Mouse (Mus musculus): ENCODE measurements around the gene Dok7.

Dok7 gene

DNA sequence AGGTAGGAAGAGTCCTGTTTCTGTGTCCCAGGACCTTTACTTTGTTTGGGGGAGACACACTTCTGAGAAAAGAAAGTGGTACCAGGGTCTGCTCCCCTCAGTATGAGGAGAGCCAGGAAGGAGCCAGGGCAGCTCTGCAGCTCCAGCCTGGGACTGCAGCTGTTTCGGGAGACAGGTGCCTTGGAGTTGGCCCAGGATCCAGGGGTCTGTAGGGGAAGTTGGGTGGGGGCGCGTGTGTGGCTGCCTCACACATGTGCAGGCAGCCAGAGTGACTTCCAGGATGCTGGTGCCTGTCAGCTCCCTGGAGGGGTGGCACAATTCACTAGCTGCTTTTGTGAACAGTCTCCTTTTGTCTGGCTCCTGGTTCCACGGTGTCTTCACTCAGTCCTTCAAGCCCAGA is 1.0 kb downstream of the Dok7 start:
- no peak for DNase-seq (ENCODE audit: low spot score in 2 of 2)

DNA sequence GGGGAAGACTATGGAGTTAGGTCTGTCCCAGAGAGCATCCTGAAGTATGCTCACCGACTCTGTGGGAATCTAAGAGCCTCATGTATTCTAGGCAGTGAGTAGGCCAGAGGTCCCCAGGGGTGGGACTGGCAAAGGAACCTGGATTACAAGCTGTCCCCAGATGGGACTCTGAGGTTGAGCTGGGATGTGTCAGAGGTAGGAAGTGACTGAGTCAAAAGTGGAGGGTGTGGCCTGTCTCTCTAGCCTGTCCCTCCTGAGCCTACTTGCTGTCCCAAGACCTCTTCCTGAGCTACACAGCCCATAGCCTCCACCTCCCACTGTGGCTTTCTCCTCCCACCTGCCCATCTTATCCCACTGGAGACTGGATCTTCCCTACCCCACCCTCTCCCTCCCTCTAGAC is 1.6 kb downstream of the Dok7 start:
- no peak for DNase-seq (ENCODE audit: low spot score in 2 of 2)

DNA sequence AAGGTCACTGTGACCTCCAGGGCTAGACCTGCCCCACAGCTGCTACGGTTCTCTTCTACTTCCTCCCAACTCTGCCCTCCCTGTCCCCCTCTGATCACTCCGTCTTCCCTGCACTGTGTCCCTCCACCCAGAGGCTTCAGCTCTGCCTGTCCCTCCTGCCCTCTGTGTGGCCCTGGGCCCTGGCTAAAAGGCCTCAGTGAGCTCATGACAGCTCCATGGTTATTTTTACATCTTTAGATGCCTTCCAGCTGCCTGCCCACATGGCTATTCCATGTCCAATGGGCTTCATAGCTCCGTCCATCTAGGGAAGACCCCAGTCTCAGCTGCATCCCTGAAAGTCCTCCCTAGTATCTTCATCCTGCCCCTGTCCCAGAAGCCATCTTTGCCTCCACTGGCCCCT is 3.5 kb downstream of the Dok7 start:
- DNase-seq (ENCODE audit: low spot score in 2 of 2) = no peak

- DNase-seq (ENCODE audit: low spot score in 2 of 2) = no peak
These were observed 13.3 kb downstream of the Dok7 start for GRCm38 (mm10) chr5:35069841-35070240.

DNA sequence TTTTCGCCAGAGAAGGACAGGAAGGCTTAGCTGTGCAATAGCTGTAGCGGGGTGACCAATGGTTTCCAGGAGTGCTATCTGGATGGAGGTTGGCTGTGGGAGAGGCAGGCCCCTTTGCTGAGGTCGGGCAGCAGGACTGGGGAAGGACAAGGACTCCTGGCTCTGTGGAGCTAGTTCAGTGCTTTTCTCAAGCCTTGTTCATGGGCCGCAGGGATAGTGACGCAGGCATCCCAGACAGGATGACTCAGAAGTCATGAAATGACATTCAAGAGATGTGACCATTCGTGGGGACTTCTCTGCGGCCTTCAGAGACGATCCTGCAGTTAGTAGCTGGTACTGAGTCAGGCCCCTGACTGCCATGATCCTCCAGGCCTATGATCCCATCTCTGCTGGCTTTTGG is 13.7 kb downstream of the Dok7 start:
- no peak for DNase-seq (ENCODE audit: low spot score in 2 of 2)

GRCm38 (mm10) chr5:35070953-35071352 is 14.4 kb downstream of the Dok7 start:
- DNase-seq (ENCODE audit: low spot score in 2 of 2) = no peak

DNA sequence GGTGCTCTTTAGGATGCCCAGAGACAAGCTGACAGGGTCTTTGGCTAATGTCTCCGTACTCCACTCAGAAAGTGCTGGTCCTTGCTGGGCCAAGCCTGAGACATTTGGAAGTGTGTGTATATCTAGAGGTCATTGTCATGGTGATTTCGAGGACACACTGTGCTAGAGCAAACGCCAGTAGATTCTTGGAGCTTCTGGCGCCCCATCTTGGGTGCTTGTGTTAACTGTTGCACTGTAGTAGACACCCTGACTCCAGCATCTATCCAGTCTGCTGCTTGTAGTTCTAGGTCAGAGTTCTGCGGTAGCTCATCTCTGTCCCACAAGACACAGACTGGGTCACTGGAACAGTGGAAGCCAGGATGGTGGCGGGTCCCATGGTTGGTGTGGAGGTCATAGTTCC is 15.3 kb downstream of the Dok7 start:
- DNase-seq (ENCODE audit: low spot score in 2 of 2) = no peak

DNA sequence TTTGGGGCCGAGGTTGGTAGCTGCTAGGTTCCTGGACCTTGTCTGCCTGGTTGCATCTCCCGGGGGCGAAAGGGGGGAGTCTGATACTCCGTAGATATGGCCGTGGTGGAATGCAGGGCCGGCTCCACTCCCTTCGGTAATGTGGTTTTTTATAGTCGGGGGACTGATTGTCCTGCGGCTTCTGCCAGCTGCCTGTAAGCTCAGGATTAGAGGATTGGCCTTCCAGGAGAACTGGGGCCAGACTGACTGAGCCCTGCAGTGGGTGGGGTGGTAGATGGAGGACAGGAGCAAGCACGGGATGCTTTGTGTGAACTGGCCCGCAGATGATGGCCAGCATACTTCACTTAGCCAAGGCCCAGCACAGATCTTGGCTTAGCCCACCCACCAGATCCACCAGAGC is 16.7 kb downstream of the Dok7 start:
- no peak for DNase-seq (ENCODE audit: low spot score in 2 of 2)

GRCm38 (mm10) chr5:35073992-35074391 is 17.4 kb downstream of the Dok7 start:
- no peak for DNase-seq (ENCODE audit: low spot score in 2 of 2)

- no peak for DNase-seq (ENCODE audit: low spot score in 2 of 2)
These were observed 19.8 kb downstream of the Dok7 start for GRCm38 (mm10) chr5:35076369-35076768.

- no peak for DNase-seq (ENCODE audit: low spot score in 2 of 2)
These were observed 22.5 kb downstream of the Dok7 start for GRCm38 (mm10) chr5:35079101-35079500.

- no peak for DNase-seq (ENCODE audit: low spot score in 2 of 2)
These were observed 28.3 kb downstream of the Dok7 start for GRCm38 (mm10) chr5:35084913-35085312.

DNA sequence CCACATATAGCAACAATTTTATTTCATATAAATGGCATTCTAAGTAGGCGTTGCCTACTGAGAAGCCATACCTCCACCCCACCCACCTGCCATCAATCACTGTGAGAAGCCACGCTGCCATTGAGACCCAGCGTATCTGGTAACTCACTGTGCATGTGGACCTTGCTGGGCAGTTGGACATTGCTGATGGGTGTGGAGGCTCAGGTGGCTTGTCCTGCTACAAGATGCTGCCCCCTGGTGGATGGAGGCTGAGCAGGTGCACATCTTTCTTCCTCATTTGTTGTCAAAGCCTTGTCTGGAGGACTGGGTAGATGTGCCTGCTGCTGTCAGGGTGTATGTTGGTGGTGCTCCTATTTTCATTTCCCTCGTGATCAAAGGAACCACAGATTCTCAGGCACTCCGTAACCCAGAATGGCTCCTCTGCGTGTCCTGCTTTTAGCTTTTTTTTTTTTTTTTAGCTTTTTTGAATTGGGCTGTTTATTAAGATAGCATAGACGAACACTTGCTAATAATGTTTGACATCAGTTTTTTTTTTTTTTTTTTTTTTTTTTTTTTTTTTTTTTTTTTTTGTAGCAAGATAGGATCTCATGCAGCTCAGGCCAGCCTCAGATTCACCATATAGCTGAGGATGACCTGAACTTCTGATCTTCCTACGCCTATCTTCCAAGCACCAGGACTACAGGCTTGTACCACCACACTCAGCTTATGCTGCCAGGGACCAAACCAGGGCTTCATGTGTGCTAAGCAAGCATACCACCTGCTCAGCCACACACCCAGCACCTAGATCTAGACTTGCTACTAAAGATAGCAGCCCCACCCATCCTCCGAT is 32.4 kb downstream of the Dok7 start:
- peak; percentile 64 to 86 for DNase-seq (ENCODE audit: low spot score in 2 of 2)

- DNase-seq (ENCODE audit: low spot score in 2 of 2) = no peak
These were observed 33.0 kb downstream of the Dok7 start for GRCm38 (mm10) chr5:35089614-35089963.

DNA sequence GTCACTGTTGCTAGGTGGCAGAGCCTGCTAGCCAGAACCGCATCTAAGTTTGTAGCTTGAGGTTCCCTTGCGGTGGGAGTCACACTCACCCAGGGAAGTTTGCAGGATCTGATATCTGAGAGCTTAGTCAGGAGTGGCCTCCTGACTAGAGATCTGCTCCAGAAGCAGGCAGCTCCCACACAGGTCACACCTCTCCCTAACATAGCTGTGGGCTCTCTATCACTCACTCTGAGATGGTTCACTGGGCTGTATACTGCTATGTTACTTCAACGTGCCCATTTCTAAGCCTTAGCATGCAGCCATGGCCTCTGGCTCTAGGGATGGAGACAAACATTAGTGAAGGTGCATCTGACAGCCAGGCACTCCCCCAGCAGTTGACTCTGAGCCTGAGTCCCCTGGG is 35.1 kb downstream of the Dok7 start:
- DNase-seq (ENCODE audit: low spot score in 2 of 2) = no peak

DNA sequence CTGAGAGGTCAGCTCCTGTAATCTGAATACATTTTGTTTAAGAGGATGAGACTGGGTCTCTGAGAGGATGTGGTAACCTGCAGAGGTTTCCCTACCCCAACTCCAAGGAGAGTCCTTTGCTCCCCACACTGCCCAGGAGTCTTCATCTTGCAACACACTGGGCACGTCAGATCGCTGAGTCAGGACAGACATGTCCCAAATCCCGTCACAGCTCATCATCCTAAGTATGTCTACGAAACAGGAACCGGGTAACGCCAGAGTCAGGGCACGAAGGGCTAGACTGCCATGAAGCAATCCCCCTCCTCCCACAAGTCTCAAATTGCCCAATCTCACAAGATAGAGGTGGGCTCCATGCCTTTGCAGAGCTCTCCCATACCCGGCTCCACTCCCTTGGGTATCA is 46.5 kb downstream of the Dok7 start:
- DNase-seq (ENCODE audit: low spot score in 2 of 2) = no peak

- no peak for DNase-seq (ENCODE audit: low spot score in 2 of 2)
These were observed 47.0 kb downstream of the Dok7 start for GRCm38 (mm10) chr5:35103528-35103927.

DNA sequence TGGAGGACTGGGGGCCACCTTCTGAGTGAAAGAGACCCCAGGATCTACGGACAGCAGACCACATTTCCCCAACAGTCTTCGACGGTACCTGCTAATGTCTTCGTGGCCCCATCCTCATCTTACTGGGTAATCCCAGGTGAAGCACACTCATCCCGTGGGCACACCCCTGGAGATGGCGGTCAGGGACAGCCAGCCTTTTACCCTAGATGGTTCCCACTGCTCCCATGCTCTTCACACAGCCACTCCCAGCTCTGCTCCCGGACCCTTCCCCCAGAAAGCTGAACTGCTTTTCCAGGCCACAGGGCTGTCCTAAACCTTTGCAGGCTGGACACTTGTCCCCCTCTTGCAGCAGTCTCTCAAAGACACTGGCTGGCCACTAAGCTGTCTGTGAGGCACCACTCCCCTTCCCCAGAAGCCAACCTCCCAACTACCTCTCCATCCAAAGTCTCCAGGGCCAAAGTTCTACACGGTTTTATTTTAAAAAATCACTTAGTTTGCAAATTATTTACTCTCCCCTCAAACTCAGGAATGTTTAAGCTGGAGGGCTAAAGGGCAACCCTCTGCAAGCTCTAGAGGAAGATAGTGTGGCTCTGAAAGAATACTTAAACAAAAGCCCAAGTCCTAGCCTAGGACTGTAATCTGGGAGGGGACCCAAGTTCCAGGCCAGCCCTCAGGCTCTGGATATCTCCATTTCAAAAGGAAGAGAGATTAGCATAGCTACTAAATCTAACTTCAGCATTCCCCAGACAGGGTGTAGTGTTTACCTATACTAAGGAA is 47.8 kb downstream of the Dok7 start:
- no peak for DNase-seq (ENCODE audit: low spot score in 2 of 2)

GRCm38 (mm10) chr5:35104960-35105921 is 48.7 kb downstream of the Dok7 start, which contains the start of gene Lrpap1:
TSS of gene Lrpap1 (minus strand) at chr5:35105766.
- peak; percentile 90 to 95 for DNase-seq (ENCODE audit: low spot score in 2 of 2)

DNA sequence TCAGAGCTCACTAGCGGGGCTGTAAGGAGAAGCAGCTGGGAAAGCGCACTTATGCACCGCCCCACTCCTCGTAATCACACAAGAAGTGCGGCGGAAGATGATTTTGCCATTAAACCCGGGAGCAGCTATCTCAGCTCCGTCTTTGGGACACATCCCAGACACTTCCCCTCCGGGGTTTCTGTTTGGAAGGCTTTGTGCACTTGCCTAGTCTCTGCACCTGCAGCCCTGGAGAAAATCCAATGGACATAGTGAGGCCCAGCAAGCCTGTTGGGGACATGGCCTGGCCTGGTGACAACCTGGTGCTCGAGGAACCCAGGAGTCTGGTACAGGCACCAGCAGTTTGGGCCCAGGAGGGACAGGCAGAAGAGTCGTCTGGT is 49.3 kb downstream of the Dok7 start:
- DNase-seq (ENCODE audit: low spot score in 2 of 2) = no peak

GRCm38 (mm10) chr5:35112444-35112843 is 55.9 kb downstream of the Dok7 start:
- DNase-seq (ENCODE audit: low spot score in 2 of 2) = no peak

DNA sequence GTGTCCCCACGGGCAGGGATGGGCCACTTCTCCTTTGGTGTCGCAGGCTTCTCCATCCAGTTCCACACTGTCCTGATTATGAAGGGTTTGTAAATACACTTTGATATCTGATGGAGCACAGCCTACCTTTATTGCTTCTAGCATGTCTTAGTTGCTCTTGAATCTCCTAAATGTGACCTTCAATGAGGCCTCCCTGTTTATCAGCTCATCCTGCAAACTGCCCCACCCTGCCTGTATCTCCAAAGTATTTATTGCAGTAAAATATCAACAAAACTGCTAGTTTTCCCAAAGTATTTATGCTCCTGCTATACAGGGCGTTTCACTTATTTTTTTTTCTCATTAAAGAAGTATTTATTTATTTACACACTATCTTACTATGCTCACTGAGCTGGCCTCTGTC is 59.4 kb downstream of the Dok7 start:
- no peak for DNase-seq (ENCODE audit: low spot score in 2 of 2)
